22 mouse cellular contexts compared by ENCODE assay signal in the genomic region with DNA sequence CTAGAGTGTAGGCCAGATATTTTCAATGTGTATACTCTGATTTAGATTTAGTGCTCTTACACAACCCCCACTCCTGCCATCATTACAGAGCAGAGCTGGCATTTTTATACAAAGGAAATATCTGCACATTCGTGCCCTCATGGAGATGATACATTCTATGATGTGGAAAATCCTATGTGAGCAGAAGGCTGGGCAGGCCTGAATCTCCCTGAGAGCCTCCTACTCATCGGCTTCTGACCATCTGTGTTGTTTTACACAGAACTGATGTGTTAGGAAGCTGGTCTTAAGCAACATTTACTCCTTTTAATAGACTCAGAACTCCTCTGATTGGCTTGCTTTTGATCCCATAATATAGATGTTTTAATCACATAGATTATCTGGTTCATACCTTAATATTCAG.
DNase-seq lines count a peak whose midpoint lies in the region; ATAC-seq and TF ChIP-seq lines count a peak whose summit lies in the region.
"Had no signal": no experiment of that assay in that cellular context is flagged by ENCODE, and none has a peak within 500 bp of the region (broad histone marks: within the 10 kb centered on the region; RNA-seq: fewer than 3 reads in every experiment).

No protein-coding gene starts in this region.

- intact Hi-C loops in left cerebral cortex, postnatal 25 days (cut with DNase I) = no loop called here

- H3K4me1 ChIP-seq in midbrain, postnatal 0 days (ENCODE audit: insufficient read depth, low read length) = no peaks in the 10 kb centered on the region
- no peaks in the 10 kb centered on the region for H3K4me1 ChIP-seq in midbrain, embryonic 15.5 days
- no peaks in the 10 kb centered on the region for H3K4me1 ChIP-seq in hindbrain, embryonic 11.5 days (replicated peaks; ENCODE audit: control insufficient read depth, insufficient read depth, low read length)
- H3K4me1 ChIP-seq: forebrain, embryonic 15.5 days; hindbrain, embryonic 15.5 days; midbrain, embryonic 10.5 days; neural tube, embryonic 13.5 days had no signal

- TF ChIP-seq CTCF in midbrain, postnatal 0 days (IDR thresholded peaks at IDR 0.05) = no peak

- no peak overlapping the region for H3K4me3 ChIP-seq in midbrain, postnatal 0 days (ENCODE audit: low read depth, low read length)
- no peak overlapping the region for H3K4me3 ChIP-seq in midbrain, embryonic 15.5 days
- H3K4me3 ChIP-seq in hindbrain, embryonic 11.5 days (ENCODE audit: low read depth, low read length) = no peak overlapping the region
- H3K4me3 ChIP-seq: erythroblast, embryonic 14.5 days; forebrain, embryonic 15.5 days; hindbrain, embryonic 15.5 days; midbrain, embryonic 10.5 days; neural tube, embryonic 13.5 days had no signal

- 84% methylated on average over 2 of the region's 2 CpGs for WGBS in midbrain, postnatal 0 days
- WGBS in midbrain, embryonic 15.5 days = 90% methylated on average over 2 of the region's 2 CpGs
- WGBS in hindbrain, embryonic 11.5 days = 89% methylated on average over 2 of the region's 2 CpGs

- no peak overlapping the region for H3K4me2 ChIP-seq in midbrain, postnatal 0 days (ENCODE audit: low read depth, low read length, poor library complexity, severe bottlenecking)
- no peak overlapping the region for H3K4me2 ChIP-seq in midbrain, embryonic 15.5 days
- H3K4me2 ChIP-seq in hindbrain, embryonic 11.5 days (replicated peaks; ENCODE audit: low read depth, low read length) = no peak overlapping the region
- H3K4me2 ChIP-seq: forebrain, embryonic 15.5 days; hindbrain, embryonic 15.5 days; liver, embryonic 11.5 days; neural tube, embryonic 13.5 days had no signal

- peak; percentile 14 to 16 for DNase-seq in cerebellum, postnatal 10 days
- DNase-seq in cerebellum, adult 9-10 months = no peak
- DNase-seq in midbrain, postnatal 0 days (ENCODE audit: low spot score) = peak; percentile 42
- peak; percentile 48 to 87 for DNase-seq in left cerebral cortex, postnatal 25 days (ENCODE audit: low spot score in 2 of 2)
- DNase-seq in gastrocnemius, adult 18-20 months (ENCODE audit: low spot score) = no peak
- no peak for DNase-seq in hindbrain, embryonic 11.5 days (ENCODE audit: low spot score)
- no peak for DNase-seq in cerebellum, postnatal 25 days
- DNase-seq: gastrocnemius, postnatal 14 days; lung, adult 2 months; lung, postnatal 36 days; thymus, postnatal 25 days had no signal

- no peaks in the 10 kb centered on the region for H3K27me3 ChIP-seq in midbrain, postnatal 0 days (ENCODE audit: insufficient read depth, low read length)
- H3K27me3 ChIP-seq in midbrain, embryonic 15.5 days (replicated peaks) = no peaks in the 10 kb centered on the region
- H3K27me3 ChIP-seq in hindbrain, embryonic 11.5 days (ENCODE audit: control insufficient read depth, insufficient read depth, low read length) = no peaks in the 10 kb centered on the region
- H3K27me3 ChIP-seq: forebrain, embryonic 15.5 days; hindbrain, embryonic 15.5 days; neural tube, embryonic 13.5 days had no signal

- no peak for ATAC-seq in midbrain, postnatal 0 days (ENCODE audit: low FRiP score)
- ATAC-seq in midbrain, embryonic 15.5 days (replicated peaks) = no peak
- ATAC-seq in hindbrain, embryonic 11.5 days (ENCODE audit: low FRiP score) = no peak
- ATAC-seq: CD4-positive, CD25-positive, alpha-beta regulatory T cell, adult 4 months; forebrain, embryonic 15.5 days; intestine, postnatal 0 days had no signal

- no peak overlapping the region for H3K27ac ChIP-seq in midbrain, postnatal 0 days (ENCODE audit: low read depth, low read length)
- no peak overlapping the region for H3K27ac ChIP-seq in midbrain, embryonic 15.5 days
- no peak overlapping the region for H3K27ac ChIP-seq in hindbrain, embryonic 11.5 days (ENCODE audit: low read depth, low read length)
- H3K27ac ChIP-seq: forebrain, embryonic 15.5 days; hindbrain, embryonic 15.5 days; midbrain, embryonic 10.5 days; neural tube, embryonic 13.5 days; stomach, postnatal 0 days had no signal

- H3K9ac ChIP-seq in midbrain, postnatal 0 days (replicated peaks; ENCODE audit: low read length, poor library complexity, severe bottlenecking) = no peak overlapping the region
- no peak overlapping the region for H3K9ac ChIP-seq in midbrain, embryonic 15.5 days
- H3K9ac ChIP-seq in hindbrain, embryonic 11.5 days (ENCODE audit: low read depth, low read length) = no peak overlapping the region
- H3K9ac ChIP-seq: forebrain, embryonic 15.5 days; hindbrain, embryonic 15.5 days; neural tube, embryonic 13.5 days had no signal

- H3K36me3 ChIP-seq in midbrain, postnatal 0 days (ENCODE audit: insufficient read depth, low read length) = no peaks in the 10 kb centered on the region
- H3K36me3 ChIP-seq in midbrain, embryonic 15.5 days (replicated peaks) = no peaks in the 10 kb centered on the region
- H3K36me3 ChIP-seq in hindbrain, embryonic 11.5 days (ENCODE audit: control insufficient read depth, insufficient read depth, low read length) = no peaks in the 10 kb centered on the region
- H3K36me3 ChIP-seq: forebrain, embryonic 15.5 days; G1E; hindbrain, embryonic 15.5 days; midbrain, embryonic 10.5 days; neural tube, embryonic 13.5 days had no signal

- H3K9me3 ChIP-seq in midbrain, postnatal 0 days (ENCODE audit: low read length) = no peaks in the 10 kb centered on the region
- H3K9me3 ChIP-seq in midbrain, embryonic 15.5 days = no peaks in the 10 kb centered on the region
- H3K9me3 ChIP-seq in hindbrain, embryonic 11.5 days (ENCODE audit: control insufficient read depth, low read length) = no peaks in the 10 kb centered on the region
- H3K9me3 ChIP-seq: forebrain, embryonic 15.5 days; G1E; hindbrain, embryonic 15.5 days; midbrain, embryonic 10.5 days; neural tube, embryonic 13.5 days had no signal

Comparison
In these comparisons a context has a peak if more than half of its experiments do, and no peak if none do; other contexts are left out.
1. DNase-seq: peak in cerebellum, postnatal 10 days (2 of 2), midbrain, postnatal 0 days (single experiment) and left cerebral cortex, postnatal 25 days (2 of 2); none in cerebellum, adult 9-10 months (single experiment), gastrocnemius, adult 18-20 months (single experiment), hindbrain, embryonic 11.5 days (single experiment) and cerebellum, postnatal 25 days (0 of 2).